Comparison of ENCODE assay signal across 24 mouse cellular contexts in genomic region chr9:65902879-65903278, GRCm38 (mm10). TPM values are rescaled to one million over a fixed set of nuclear protein-coding genes. Genes with fewer than 3 reads are reported as not detected.
A peak's percentile ranks its signal among the peaks of the same experiment; 100 is the strongest.
DNase-seq lines count a peak whose midpoint lies in the region; ATAC-seq and TF ChIP-seq lines count a peak whose summit lies in the region.
"Had no signal": no experiment of that assay in that cellular context is flagged by ENCODE, and none has a peak within 500 bp of the region (broad histone marks: within the 10 kb centered on the region; RNA-seq: fewer than 3 reads in every experiment).

No protein-coding gene starts in this region.

- in situ Hi-C loops in CH12.LX (cut with MboI; ENCODE audit: low pct_ligation_motif_present, low pct_unique_long_range_greater_than_20kb, low sequenced_read_pairs) = no loop called here

- H3K9ac ChIP-seq in CH12.LX (ENCODE audit: insufficient read depth, low read depth) (no peak overlapping the region), MEL (ENCODE audit: control insufficient read depth, low read depth, low read length, poor library complexity, severe bottlenecking) (no peak overlapping the region)
- no peak overlapping the region for H3K9ac ChIP-seq in liver, postnatal 0 days (replicated peaks)
- H3K9ac ChIP-seq: embryonic facial prominence, embryonic 12.5 days; forebrain, embryonic 12.5 days had no signal

- H3K4me1 ChIP-seq in CH12.LX (ENCODE audit: control insufficient read depth in 1 of 2, insufficient read depth in 2 of 2) (peaks cover 0 to 11% of the 10 kb centered on the region in 2 experiments; a peak in 2 of 4 replicates), MEL (ENCODE audit: control insufficient read depth in 1 of 2, insufficient read depth in 2 of 2, low read length in 2 of 2) (peaks cover 2% of the 10 kb centered on the region in 2 experiments; a peak in 1 of 4 replicates)
- H3K4me1 ChIP-seq in liver, postnatal 0 days (ENCODE audit: insufficient read depth) = peaks cover 2% of the 10 kb centered on the region; the same call in 1 of the 2 replicates
- H3K4me1 ChIP-seq in heart, embryonic 10.5 days = no peaks in the 10 kb centered on the region
- H3K4me1 ChIP-seq: embryonic facial prominence, embryonic 12.5 days had no signal

- H3K4me2 ChIP-seq in CH12.LX (ENCODE audit: insufficient read depth, low read depth, poor library complexity, severe bottlenecking) = no peak overlapping the region
- no peak overlapping the region for H3K4me2 ChIP-seq in liver, postnatal 0 days (ENCODE audit: low read depth, low read length)
- H3K4me2 ChIP-seq: embryonic facial prominence, embryonic 12.5 days; forebrain, embryonic 12.5 days had no signal

- TF ChIP-seq RAD21 in CH12.LX (IDR thresholded peaks at IDR 0.05; ENCODE audit: low read depth, low read length) = no peak
- TF ChIP-seq RAD21 in MEL (IDR thresholded peaks at IDR 0.05; ENCODE audit: low read depth, low read length) = no peak

- H3K79me2 ChIP-seq in CH12.LX (replicated peaks; ENCODE audit: control insufficient read depth, extremely low read depth, insufficient read depth, poor library complexity, severe bottlenecking) (peaks cover 20% of the 10 kb centered on the region), MEL (ENCODE audit: control insufficient read depth, insufficient read depth, low read length, poor library complexity) (no peaks in the 10 kb centered on the region)

- TF ChIP-seq EP300 in CH12.LX (IDR thresholded peaks at IDR 0.05; ENCODE audit: low read length) (no peak), MEL (IDR thresholded peaks at IDR 0.05; ENCODE audit: low read depth in 1 of 2, low read length in 2 of 2) (no peak; a peak in 1 of 4 replicates)
- no peak for TF ChIP-seq EP300 in liver, postnatal 0 days (IDR thresholded peaks at IDR 0.05; ENCODE audit: low read depth)

- peak; percentile 44; the same call in 1 of the 2 replicates for ATAC-seq in granulocyte monocyte progenitor cell, adult 5-6 weeks (replicated peaks; ENCODE audit: poor library complexity, severe bottlenecking)
- ATAC-seq in neutrophil, adult 5-6 weeks (ENCODE audit: extremely low read depth, insufficient number of reproducible peaks, low FRiP score, poor library complexity, severe bottlenecking) = peak; percentile 36; the same call in 1 of the 2 replicates
- no peak for ATAC-seq in liver, postnatal 0 days
- ATAC-seq: activated CD4-positive, CD25-positive, alpha-beta regulatory T cell, adult 4 months; CD4-positive, CD25-positive, alpha-beta regulatory T cell, adult 4 months; forebrain, embryonic 14.5 days; forebrain, embryonic 16.5 days; Patski had no signal

- H3K27me3 ChIP-seq in CH12.LX (replicated peaks) (no peaks in the 10 kb centered on the region), MEL (ENCODE audit: control insufficient read depth in 1 of 2, insufficient read depth in 2 of 2, low read length in 2 of 2) (no peaks in the 10 kb centered on the region)
- H3K27me3 ChIP-seq in liver, postnatal 0 days (ENCODE audit: insufficient read depth, low read length) = no peaks in the 10 kb centered on the region
- no peaks in the 10 kb centered on the region for H3K27me3 ChIP-seq in heart, embryonic 10.5 days (ENCODE audit: insufficient read depth, poor library complexity, severe bottlenecking)
- H3K27me3 ChIP-seq: embryonic facial prominence, embryonic 12.5 days; forebrain, embryonic 12.5 days; Patski had no signal

- H3K27ac ChIP-seq in CH12.LX (ENCODE audit: insufficient read depth, low read depth) (no peak overlapping the region), MEL (ENCODE audit: control insufficient read depth, low read depth, low read length) (no peak overlapping the region)
- no peak overlapping the region for H3K27ac ChIP-seq in liver, postnatal 0 days (ENCODE audit: low read depth)
- H3K27ac ChIP-seq in heart, embryonic 10.5 days = no peak overlapping the region
- H3K27ac ChIP-seq: embryonic facial prominence, embryonic 10.5 days; embryonic facial prominence, embryonic 12.5 days; forebrain, embryonic 12.5 days had no signal

- no peaks in the 10 kb centered on the region for H3K9me3 ChIP-seq in CH12.LX (replicated peaks; ENCODE audit: low read length)
- no peaks in the 10 kb centered on the region for H3K9me3 ChIP-seq in MEL (replicated peaks; ENCODE audit: insufficient read depth, low read length)
- H3K9me3 ChIP-seq in liver, postnatal 0 days (ENCODE audit: low read length) = no peaks in the 10 kb centered on the region
- no peaks in the 10 kb centered on the region for H3K9me3 ChIP-seq in heart, embryonic 10.5 days
- H3K9me3 ChIP-seq: embryonic facial prominence, embryonic 10.5 days; embryonic facial prominence, embryonic 12.5 days; forebrain, embryonic 12.5 days had no signal

- DNase-seq in CH12.LX (ENCODE audit: extremely low read depth) (no peak), MEL (ENCODE audit: low read depth, low spot score) (peak; percentile 60)
- no peak for DNase-seq in liver, postnatal 0 days
- no peak for DNase-seq in heart, embryonic 10.5 days (ENCODE audit: low spot score)
- DNase-seq in cerebellum, adult 9-11 months = no peak
- DNase-seq in adrenal gland, postnatal 4 days (ENCODE audit: low spot score in 2 of 2) = no peak
- DNase-seq: adrenal gland, adult 8-10 months; adrenal gland, postnatal 14 days; adrenal gland, postnatal 36 days; cerebellum, adult 11 months; cerebellum, adult 18-20 months; cerebellum, adult 8-10 months; cerebellum, postnatal 10 days; cerebellum, postnatal 25 days had no signal

- 68% methylated on average over 3 of the region's 3 CpGs for WGBS in liver, postnatal 0 days (ENCODE audit: insufficient replicate concordance)
- WGBS in heart, embryonic 10.5 days = 88% methylated on average over 3 of the region's 3 CpGs

- TF ChIP-seq CTCF in CH12.LX (conservative IDR thresholded peaks at IDR 0.05 in 1 of 2, IDR thresholded peaks at IDR 0.05 in 1 of 2; ENCODE audit: low read depth in 2 of 2, low read length in 2 of 2) (no peak), MEL (IDR thresholded peaks at IDR 0.05 in 2 of 3, conservative IDR thresholded peaks at IDR 0.05 in 1 of 3; ENCODE audit: control insufficient read depth in 1 of 3, insufficient read depth in 1 of 3, low read depth in 2 of 3, low read length in 3 of 3, poor library complexity in 1 of 3, severe bottlenecking in 1 of 3) (no peak)
- no peak for TF ChIP-seq CTCF in liver, postnatal 0 days (IDR thresholded peaks at IDR 0.05; ENCODE audit: low read depth)

- H3K36me3 ChIP-seq in CH12.LX (replicated peaks in 1 of 2; ENCODE audit: control insufficient read depth in 1 of 2, insufficient read depth in 1 of 2, low read length in 1 of 2) = peaks cover 19 to 62% of the 10 kb centered on the region in 2 experiments
- peaks cover 2 to 8% of the 10 kb centered on the region in 2 experiments; a peak in 3 of 4 replicates for H3K36me3 ChIP-seq in MEL (ENCODE audit: control insufficient read depth in 1 of 2, insufficient read depth in 2 of 2, low read length in 2 of 2)
- H3K36me3 ChIP-seq in liver, postnatal 0 days (replicated peaks; ENCODE audit: insufficient read depth, low read length) = peaks cover 21% of the 10 kb centered on the region
- H3K36me3 ChIP-seq in heart, embryonic 10.5 days = peaks cover 62% of the 10 kb centered on the region

- H3K4me3 ChIP-seq in CH12.LX (replicated peaks in 1 of 3; ENCODE audit: low read depth in 2 of 3, low read length in 2 of 3, poor library complexity in 1 of 3) (no peak overlapping the region), MEL (ENCODE audit: control insufficient read depth in 1 of 2, insufficient read depth in 1 of 2, low read depth in 2 of 2, low read length in 2 of 2) (no peak overlapping the region)
- H3K4me3 ChIP-seq in liver, postnatal 0 days (ENCODE audit: low read depth, low read length) = no peak overlapping the region
- no peak overlapping the region for H3K4me3 ChIP-seq in heart, embryonic 10.5 days
- H3K4me3 ChIP-seq: embryonic facial prominence, embryonic 10.5 days; embryonic facial prominence, embryonic 12.5 days; forebrain, embryonic 12.5 days had no signal

- no peak for TF ChIP-seq POLR2A in CH12.LX (IDR thresholded peaks at IDR 0.05; ENCODE audit: low read depth, low read length)
- no peak for TF ChIP-seq POLR2A in MEL (IDR thresholded peaks at IDR 0.05; ENCODE audit: control insufficient read depth in 1 of 2, insufficient read depth in 1 of 2, low read depth in 1 of 2, low read length in 2 of 2, poor library complexity in 1 of 2)

- dilution Hi-C loops in CH12.LX (cut with MboI; ENCODE audit: extremely low pct_ligation_motif_present, extremely low pct_unique_long_range_greater_than_20kb, low sequenced_read_pairs) = no loop called here

RNA-seq across cellular contexts. Expression of gene Trip4, which starts 5.7 kb away (rescaled TPM):
- total RNA-seq in CH12.LX (2012; rRNA removed) (12.0 and 12.1 TPM in 2 replicates), CH12.LX (2014; rRNA removed) (14.4 and 14.8 TPM in 2 replicates), MEL (2012; rRNA removed) (13.0 and 13.4 TPM in 2 replicates)
- polyA plus RNA-seq in CH12.LX (2012; ENCODE audit: insufficient read length, low read depth) (15.4 and 17.2 TPM in 2 replicates), MEL (2012; ENCODE audit: insufficient read depth in 1 of 2, insufficient read length in 2 of 2, low read depth in 1 of 2, low replicate concordance in 2 of 2, missing spikeins in 1 of 2) (10 to 100 TPM in 1 of 2 experiments, not detected in 1; 13.5 TPM)
- total RNA-seq in granulocyte monocyte progenitor cell, adult 5-6 weeks (2014; fragmentation: Nextera tagmentation) = 13.8 and 16.7 TPM in 2 replicates
- total RNA-seq in granulocyte monocyte progenitor cell, adult 5-6 weeks (2017) = 18.4 and 27.0 TPM in 2 replicates
- total RNA-seq in neutrophil, adult 5-6 weeks (2017) = 26.5 and 41.9 TPM in 2 replicates
- 6.8 and 8.7 TPM in 2 replicates for polyA plus RNA-seq in liver, postnatal 0 days (2015; fragmentation: Nextera tagmentation; extraction: Ambion mirVana)
- polyA plus RNA-seq in heart, embryonic 10.5 days (2016; fragmentation: Nextera tagmentation; extraction: Ambion mirVana) = 27.9 and 29.0 TPM in 2 replicates
- 10 to 100 TPM; 40.0 to 40.7 TPM for total RNA-seq in adrenal gland, postnatal 4 days (2021)

RNA-seq across cellular contexts. Expression of gene Csnk1g1, which starts 5.8 kb away (rescaled TPM):
- total RNA-seq in CH12.LX (2012; rRNA removed) = 14.4 and 16.0 TPM in 2 replicates
- 10.7 and 11.7 TPM in 2 replicates for total RNA-seq in CH12.LX (2014; rRNA removed)
- polyA plus RNA-seq in CH12.LX (2012; ENCODE audit: insufficient read length, low read depth) = 12.3 and 13.8 TPM in 2 replicates
- total RNA-seq in MEL (2012; rRNA removed) = 5.1 and 6.9 TPM in 2 replicates
- 1 to 10 TPM in 1 of 2 experiments, not detected in 1; 7.7 TPM for polyA plus RNA-seq in MEL (2012; ENCODE audit: insufficient read depth in 1 of 2, insufficient read length in 2 of 2, low read depth in 1 of 2, low replicate concordance in 2 of 2, missing spikeins in 1 of 2)
- total RNA-seq in granulocyte monocyte progenitor cell, adult 5-6 weeks (2014; fragmentation: Nextera tagmentation) = 16.9 and 19.5 TPM in 2 replicates
- 11.8 and 16.5 TPM in 2 replicates for total RNA-seq in granulocyte monocyte progenitor cell, adult 5-6 weeks (2017)
- 54.1 and 57.8 TPM in 2 replicates for total RNA-seq in neutrophil, adult 5-6 weeks (2017)
- 1.9 and 2.0 TPM in 2 replicates for polyA plus RNA-seq in liver, postnatal 0 days (2015; fragmentation: Nextera tagmentation; extraction: Ambion mirVana)
- polyA plus RNA-seq in heart, embryonic 10.5 days (2016; fragmentation: Nextera tagmentation; extraction: Ambion mirVana) = 14.2 and 14.9 TPM in 2 replicates
- 10 to 100 TPM; 30.3 to 33.1 TPM for total RNA-seq in adrenal gland, postnatal 4 days (2021)

RNA-seq across cellular contexts. Expression of gene Pclaf, which starts 12.8 kb away (rescaled TPM):
- total RNA-seq in CH12.LX (2012; rRNA removed) (177 and 257 TPM in 2 replicates), CH12.LX (2014; rRNA removed) (394 and 490 TPM in 2 replicates), MEL (2012; rRNA removed) (67.1 and 79.2 TPM in 2 replicates)
- polyA plus RNA-seq in CH12.LX (2012; ENCODE audit: insufficient read length, low read depth) (183 and 229 TPM in 2 replicates), MEL (2012; ENCODE audit: insufficient read depth in 1 of 2, insufficient read length in 2 of 2, low read depth in 1 of 2, low replicate concordance in 2 of 2, missing spikeins in 1 of 2) (10 to 100 TPM in 1 of 2 experiments, not detected in 1; 99.0 TPM)
- total RNA-seq in granulocyte monocyte progenitor cell, adult 5-6 weeks (2014; fragmentation: Nextera tagmentation) = 83.5 and 134 TPM in 2 replicates
- 235 and 300 TPM in 2 replicates for total RNA-seq in granulocyte monocyte progenitor cell, adult 5-6 weeks (2017)
- total RNA-seq in neutrophil, adult 5-6 weeks (2017) = 0.25 and 0.35 TPM in 2 replicates
- polyA plus RNA-seq in liver, postnatal 0 days (2015; fragmentation: Nextera tagmentation; extraction: Ambion mirVana) = 55.8 and 61.7 TPM in 2 replicates
- polyA plus RNA-seq in heart, embryonic 10.5 days (2016; fragmentation: Nextera tagmentation; extraction: Ambion mirVana) = 131 and 183 TPM in 2 replicates
- total RNA-seq in adrenal gland, postnatal 4 days (2021) = 10 to 100 TPM; 32.7 to 40.6 TPM

Comparison
In these comparisons a context has a peak if more than half of its experiments do, and no peak if none do; other contexts are left out.
1. RNA of gene Pclaf, which starts 12.8 kb away (total RNA-seq): 177 to 490 TPM in CH12.LX, 83.5 to 300 TPM in granulocyte monocyte progenitor cell, adult 5-6 weeks, 67.1 to 79.2 TPM in MEL and 32.7 to 40.6 TPM in adrenal gland, postnatal 4 days; 0.25 to 0.35 TPM in neutrophil, adult 5-6 weeks; every median in the first group is over 10 times any median in the second.
2. Of the 35 proteins assayed by ChIP-seq in both MEL and CH12.LX: peak only in MEL: none; only in CH12.LX: none; in both: ZNF384; in neither: 34.